Comparison of ENCODE assay signal across 13 mouse cellular contexts in genomic region chr5:3723415-3723814, GRCm38 (mm10).
"Had no signal": no experiment of that assay in that cellular context is flagged by ENCODE, and none has a peak within 500 bp of the region (broad histone marks: within the 10 kb centered on the region; RNA-seq: fewer than 3 reads in every experiment).

No protein-coding gene starts in this region.

- H3K9ac ChIP-seq: kidney, embryonic 15.5 days; lung, embryonic 14.5 days had no signal

- H3K27ac ChIP-seq: kidney, embryonic 15.5 days; left cerebral cortex, adult 2 months had no signal

- H3K4me1 ChIP-seq: kidney, embryonic 15.5 days had no signal

- H3K4me3 ChIP-seq: kidney, embryonic 15.5 days; left cerebral cortex, adult 2 months had no signal

- DNase-seq: kidney, adult 11 months; kidney, adult 8-10 months; kidney, postnatal 10 days; kidney, postnatal 36 days; layer of hippocampus, postnatal 36 days; lung, embryonic 14.5 days; lung, postnatal 10 days; lung, postnatal 4 days; midbrain, embryonic 14.5 days; thymus, postnatal 25 days had no signal

- H3K4me2 ChIP-seq: kidney, embryonic 15.5 days; lung, embryonic 14.5 days; midbrain, embryonic 11.5 days had no signal

- H3K27me3 ChIP-seq: kidney, embryonic 15.5 days had no signal

- H3K9me3 ChIP-seq: kidney, embryonic 15.5 days had no signal
